Mouse (Mus musculus) ES-Bruce4 (cell line): ENCODE results near the gene Fgd2. TPM values are rescaled to one million over a fixed set of nuclear protein-coding genes. Genes with fewer than 3 reads are reported as not detected.

Experiments used
- H3K27ac ChIP-seq: 2 replicates; pipeline ENCODE4 v1.5.1; 2012; ENCODE audit warnings: low read length, inconsistent platforms; ENCODE audit not compliant: insufficient read depth
- H3K27me3 ChIP-seq: 2 replicates; pipeline ENCODE4 v1.6.1; 2012; ENCODE audit warnings: mild to moderate bottlenecking, low read length, inconsistent platforms; ENCODE audit not compliant: control insufficient read depth, poor library complexity, insufficient read depth, severe bottlenecking
- H3K36me3 ChIP-seq: 2 replicates; pipeline ENCODE4 v1.6.1; 2012; ENCODE audit warnings: inconsistent platforms, mild to moderate bottlenecking, low read length, moderate library complexity; ENCODE audit not compliant: control insufficient read depth, poor library complexity, insufficient read depth, severe bottlenecking
- H3K4me1 ChIP-seq: one replicate; pipeline ENCODE4 v1.8.1; 2011; ENCODE audit warnings: low read length; ENCODE audit not compliant: control insufficient read depth, insufficient read depth
- H3K4me3 ChIP-seq: 2 replicates; pipeline ENCODE4 v1.5.1; 2011; ENCODE audit warnings: low read depth, mild to moderate bottlenecking, low read length
- H3K9ac ChIP-seq: 2 replicates; pipeline ENCODE4 v1.6.1; 2012; ENCODE audit warnings: low read depth, mild to moderate bottlenecking, inconsistent platforms; ENCODE audit not compliant: poor library complexity, severe bottlenecking
- H3K9me3 ChIP-seq: replicated peaks from 2 replicates; pipeline ENCODE4 v1.6.1; 2012; ENCODE audit warnings: mild to moderate bottlenecking, low read length, inconsistent platforms; ENCODE audit not compliant: control insufficient read depth, poor library complexity, insufficient read depth, severe bottlenecking
- CTCF ChIP-seq: IDR thresholded peaks from one replicate; pipeline ENCODE4 v1.8.1; 2011; ENCODE audit warnings: low read depth, low read length
- EP300 ChIP-seq: IDR thresholded peaks from 2 replicates; pipeline ENCODE4 v1.6.1; 2011; ENCODE audit warnings: low read depth, low read length; ENCODE audit not compliant: insufficient read depth
- POLR2A ChIP-seq: IDR thresholded peaks from one replicate; pipeline ENCODE4 v1.8.1; 2011; ENCODE audit warnings: low read length; ENCODE audit not compliant: insufficient read depth
- polyA plus RNA-seq: library from polyadenylated mRNA; stranded (reverse); fragments of >200 nt; gene quantifications from 2 replicates; pipeline ENCODE4 v1.2.4, GENCODE M21; 2011; ENCODE audit warnings: low read depth; ENCODE audit not compliant: missing spikeins, insufficient read depth, insufficient read length

Fgd2 gene
- polyA plus RNA-seq, 1 experiment = 5.1 TPM

- no peaks in the 10 kb centered on the region for H3K9me3 ChIP-seq
- H3K27me3 ChIP-seq = no peaks in the 10 kb centered on the region
- no peak overlapping the region for H3K9ac ChIP-seq
- TF ChIP-seq POLR2A (no peak), CTCF (peak; percentile 100), EP300 (0 out of 2 replicates have a peak, but pooled peaks have one; percentile 18)
- H3K4me3 ChIP-seq = no peak overlapping the region
- no peak overlapping the region for H3K27ac ChIP-seq
- peaks cover 3% of the 10 kb centered on the region for H3K4me1 ChIP-seq
- H3K36me3 ChIP-seq = no peaks in the 10 kb centered on the region
Measured at GRCm38 (mm10) chr17:29370984-29371723, 10.4 kb downstream of the Fgd2 start.

DNA sequence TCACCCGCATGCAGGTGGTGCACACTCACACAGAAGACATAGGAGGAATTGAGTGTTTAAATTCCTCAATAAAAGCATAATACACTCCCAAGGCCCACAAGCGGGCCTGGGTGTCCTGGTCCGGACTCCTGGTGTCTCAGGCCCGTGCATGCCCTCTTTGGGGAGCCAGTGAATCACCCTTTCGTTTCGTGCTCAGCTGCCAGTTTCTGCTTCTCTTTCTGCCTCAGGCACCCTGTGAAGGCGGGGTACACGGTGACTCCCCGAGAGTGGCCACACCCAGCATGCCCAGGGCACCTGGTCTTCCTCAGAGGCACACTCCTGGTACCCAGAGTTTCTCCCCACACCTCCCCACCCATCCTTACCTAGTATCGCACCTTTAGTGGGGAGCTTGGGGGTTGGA is 15.2 kb downstream of the Fgd2 start:
- TF ChIP-seq CTCF (no peak), EP300 (no peak), POLR2A (no peak)
- H3K4me3 ChIP-seq = no peak overlapping the region
- no peaks in the 10 kb centered on the region for H3K27me3 ChIP-seq
- no peak overlapping the region for H3K27ac ChIP-seq
- H3K9ac ChIP-seq = no peak overlapping the region
- no peaks in the 10 kb centered on the region for H3K36me3 ChIP-seq
- H3K4me1 ChIP-seq = peaks cover 2% of the 10 kb centered on the region
- H3K9me3 ChIP-seq = no peaks in the 10 kb centered on the region

DNA sequence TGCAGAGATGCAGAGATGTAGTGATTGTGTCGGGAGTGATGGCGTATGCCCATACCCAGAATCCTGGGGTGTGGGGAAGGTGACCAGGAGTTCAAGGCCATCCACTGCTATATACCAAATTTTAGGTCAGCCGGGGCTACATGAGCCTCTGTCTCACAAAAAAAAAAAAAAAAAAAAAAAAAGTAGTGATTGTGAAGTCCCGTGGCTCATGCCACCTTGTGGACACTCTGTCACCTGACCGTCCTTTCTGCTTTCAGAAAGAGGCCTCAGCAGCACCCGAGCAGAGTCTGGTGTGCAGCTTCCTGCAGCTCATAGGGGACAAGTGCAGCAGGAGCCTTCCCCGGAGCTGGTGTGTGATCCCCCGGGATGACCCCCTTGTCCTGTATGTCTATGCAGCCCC is 17.3 kb downstream of the Fgd2 start:
- H3K4me3 ChIP-seq = no peak overlapping the region
- no peak overlapping the region for H3K27ac ChIP-seq
- TF ChIP-seq EP300 = no peak
- TF ChIP-seq POLR2A = no peak
- TF ChIP-seq CTCF = no peak
- H3K9ac ChIP-seq = no peak overlapping the region
- H3K36me3 ChIP-seq = no peaks in the 10 kb centered on the region
- peaks cover 2% of the 10 kb centered on the region for H3K4me1 ChIP-seq
- no peaks in the 10 kb centered on the region for H3K9me3 ChIP-seq
- no peaks in the 10 kb centered on the region for H3K27me3 ChIP-seq

DNA sequence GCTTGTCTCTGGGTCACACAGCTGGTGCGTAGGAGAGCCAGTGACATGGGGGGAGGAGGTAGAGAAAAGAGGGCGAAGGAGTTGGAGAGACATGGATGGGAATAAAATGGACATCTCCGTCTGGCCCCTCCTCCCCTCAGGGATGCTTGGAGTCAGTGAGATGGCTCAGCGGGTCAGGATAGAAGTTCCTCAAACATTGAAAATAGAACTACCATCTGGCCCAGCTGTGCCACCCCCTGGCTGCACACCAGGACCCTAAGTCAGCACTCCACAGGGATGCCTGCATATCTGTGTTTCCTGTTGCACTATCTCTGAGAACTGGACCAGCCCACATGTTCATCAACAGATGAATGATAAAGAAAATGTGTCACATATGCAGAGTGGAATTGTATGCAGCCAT is 19.5 kb downstream of the Fgd2 start:
- Histone ChIP-seq H3K9ac (no peak overlapping the region), H3K27me3 (no peaks in the 10 kb centered on the region), H3K4me3 (no peak overlapping the region), H3K9me3 (no peaks in the 10 kb centered on the region), H3K36me3 (no peaks in the 10 kb centered on the region), H3K4me1 (peaks cover 4% of the 10 kb centered on the region), H3K27ac (no peak overlapping the region)
- TF ChIP-seq POLR2A = no peak

DNA sequence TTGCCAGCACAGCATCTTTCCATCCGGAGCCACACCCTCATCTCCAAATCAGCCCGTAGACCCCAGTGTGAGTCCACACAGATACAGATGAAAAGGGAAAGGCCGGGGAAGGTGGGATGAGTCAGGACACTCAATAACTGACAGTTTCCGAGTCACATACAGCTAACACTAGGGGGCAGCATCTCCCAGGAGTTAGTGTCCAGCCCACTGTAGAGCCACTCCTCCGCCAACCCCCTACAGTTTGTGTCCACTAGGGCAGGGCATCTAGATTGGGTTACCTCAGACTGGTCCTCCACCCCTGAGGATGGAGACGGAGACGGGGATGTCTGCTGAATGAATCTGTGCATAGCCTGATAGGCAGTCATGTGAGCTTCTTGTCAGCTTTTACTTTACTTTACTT is 20.8 kb downstream of the Fgd2 start:
- H3K36me3 ChIP-seq = no peaks in the 10 kb centered on the region
- TF ChIP-seq POLR2A = no peak
- TF ChIP-seq CTCF = peak; percentile 94
- peak; percentile 44; the same call in 1 of the 2 replicates for TF ChIP-seq EP300

DNA sequence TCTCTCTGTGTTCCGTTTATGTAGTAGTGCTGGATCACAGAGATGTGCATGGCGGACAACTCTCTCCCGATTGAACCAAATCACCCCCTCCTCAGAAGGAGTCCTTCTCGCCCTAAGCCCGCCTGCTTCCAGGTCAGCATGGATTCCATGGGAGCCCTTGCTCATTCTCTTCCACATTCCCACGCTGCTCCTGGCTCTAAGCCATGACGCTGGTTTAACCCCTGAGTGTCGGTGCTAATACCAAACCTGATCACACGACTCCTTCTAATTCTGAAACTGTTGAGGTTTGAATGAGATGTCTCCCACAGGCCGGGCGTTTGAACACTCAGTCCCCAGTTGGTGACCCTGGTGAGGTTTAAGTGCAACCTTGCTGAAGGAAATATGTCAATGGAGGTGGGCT is 21.7 kb downstream of the Fgd2 start:
- Histone ChIP-seq H3K27ac (no peak overlapping the region), H3K9ac (no peak overlapping the region), H3K36me3 (no peaks in the 10 kb centered on the region), H3K27me3 (no peaks in the 10 kb centered on the region), H3K4me1 (peaks cover 2% of the 10 kb centered on the region), H3K4me3 (no peak overlapping the region), H3K9me3 (no peaks in the 10 kb centered on the region)
- no peak for TF ChIP-seq EP300
- TF ChIP-seq CTCF = no peak
- TF ChIP-seq POLR2A = no peak

More for the DNA sequence above, 20.8 kb downstream of the Fgd2 start:
- H3K9ac ChIP-seq = no peak overlapping the region
- H3K27ac ChIP-seq = no peak overlapping the region
- peaks cover 4% of the 10 kb centered on the region for H3K4me1 ChIP-seq
- H3K27me3 ChIP-seq = no peaks in the 10 kb centered on the region
- no peak overlapping the region for H3K4me3 ChIP-seq
- no peaks in the 10 kb centered on the region for H3K9me3 ChIP-seq
